Mouse (Mus musculus): ENCODE measurements around the gene B430306N03Rik. TPM values are rescaled to one million over a fixed set of nuclear protein-coding genes. Genes with fewer than 3 reads are reported as not detected.
"Not testable (repeated sequence)": the region's sequence is repeated elsewhere in the genome, so short reads cannot be mapped to it uniquely, and the experiment has no call there.

B430306N03Rik gene
- polyA plus RNA-seq (2014; fragmentation: Nextera tagmentation; extraction: Ambion mirVana): 0.26 and 0.33 TPM in 2 replicates

DNA sequence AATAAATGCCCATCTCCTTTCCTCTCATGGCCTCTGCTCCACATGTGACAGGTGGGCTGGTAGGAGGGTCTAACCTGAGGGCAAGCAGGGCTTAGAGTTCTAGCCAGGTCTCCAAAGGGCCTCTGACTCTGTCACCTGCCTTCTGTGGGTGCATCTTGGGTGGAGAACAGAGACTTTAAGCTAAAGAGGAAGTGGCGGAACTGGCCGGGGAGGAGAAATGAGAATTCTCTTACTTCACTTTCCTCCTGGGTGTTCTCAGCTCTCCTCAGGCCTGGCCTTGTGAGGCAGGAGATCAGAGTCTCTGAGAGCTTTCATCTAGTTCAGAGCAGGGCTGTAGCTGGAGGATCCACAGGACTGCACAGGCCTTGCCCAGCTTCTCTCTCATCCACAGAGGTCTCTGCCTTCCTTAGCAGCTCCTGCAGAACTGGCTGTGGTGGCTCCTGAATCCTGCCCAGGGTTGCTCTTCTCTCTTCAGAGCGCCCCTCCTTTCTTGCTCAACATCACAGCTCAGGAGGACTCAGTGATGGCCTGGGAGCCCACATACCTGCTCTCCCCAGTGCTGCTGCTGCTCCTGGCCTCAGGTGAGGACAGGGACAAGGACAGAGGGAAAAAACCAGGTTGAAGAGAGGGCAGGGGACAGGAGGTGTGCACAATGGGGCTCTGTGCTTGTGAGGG, at the start of gene B430306N03Rik:
B430306N03Rik (plus strand) TSS at position 237 of the 675 bp plus-strand sequence.
- not testable (repeated sequence) for H3K27me3 ChIP-seq (ENCODE audit: insufficient read depth, low read length); H3K4me1 ChIP-seq (ENCODE audit: insufficient read depth); H3K36me3 ChIP-seq (ENCODE audit: insufficient read depth); H3K27ac ChIP-seq (ENCODE audit: low read depth); H3K4me3 ChIP-seq (ENCODE audit: low read depth, low read length); H3K9ac ChIP-seq; H3K9me3 ChIP-seq (ENCODE audit: low read depth, low read length); H3K4me2 ChIP-seq; ATAC-seq (ENCODE audit: insufficient read depth); DNase-seq
- WGBS: 82% methylated on average over 3 of the region's 3 CpGs

DNA sequence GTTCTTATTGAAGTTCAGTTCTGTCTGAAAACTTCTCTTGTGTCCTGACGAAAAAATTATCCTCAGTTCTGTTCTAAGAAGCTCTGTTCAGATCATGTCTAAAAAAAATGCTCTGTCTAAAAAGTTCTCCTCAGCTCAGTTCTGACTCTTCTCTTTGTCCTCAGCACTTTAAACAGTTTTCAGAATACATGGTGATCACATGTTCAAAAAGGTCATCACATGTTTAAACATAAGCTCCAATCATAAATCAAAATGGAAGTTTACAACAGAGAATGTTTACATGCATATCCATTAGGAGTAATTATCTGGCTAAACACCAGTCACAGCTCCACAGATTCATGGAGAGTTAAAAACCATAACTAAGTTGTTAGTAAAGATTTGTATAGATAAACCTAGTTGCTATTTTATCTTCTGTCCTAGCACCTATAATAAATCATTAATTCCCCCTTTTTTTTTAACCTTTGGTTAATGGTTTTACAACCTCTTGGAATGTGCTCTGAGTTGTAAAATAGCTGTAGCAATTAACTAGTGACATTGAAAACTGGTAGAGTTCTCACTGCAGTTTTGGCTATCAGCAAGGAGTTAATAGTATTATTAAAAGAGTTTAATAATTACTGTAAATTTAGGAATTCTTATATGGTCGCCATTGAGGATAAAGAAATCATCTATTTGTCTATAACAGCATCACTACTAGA, 49.2 kb upstream of the B430306N03Rik start:
- no peak overlapping the region for H3K4me2 ChIP-seq
- 29% methylated on average over 2 of the region's 2 CpGs for WGBS
- H3K36me3 ChIP-seq (ENCODE audit: insufficient read depth): no peaks in the 10 kb centered on the region
- no peaks in the 10 kb centered on the region for H3K27me3 ChIP-seq (ENCODE audit: insufficient read depth, low read length)
- no peak overlapping the region for H3K9ac ChIP-seq
- H3K27ac ChIP-seq (ENCODE audit: low read depth): no peak overlapping the region
- no peak overlapping the region for H3K4me3 ChIP-seq (ENCODE audit: low read depth, low read length)
- no peak for TF ChIP-seq CTCF (IDR thresholded peaks at IDR 0.05; ENCODE audit: low read depth)
- no peaks in the 10 kb centered on the region for H3K9me3 ChIP-seq (ENCODE audit: low read depth, low read length)
- H3K4me1 ChIP-seq (ENCODE audit: insufficient read depth): no peaks in the 10 kb centered on the region
- no peak for ATAC-seq (ENCODE audit: insufficient read depth)
- no peak for DNase-seq

DNA sequence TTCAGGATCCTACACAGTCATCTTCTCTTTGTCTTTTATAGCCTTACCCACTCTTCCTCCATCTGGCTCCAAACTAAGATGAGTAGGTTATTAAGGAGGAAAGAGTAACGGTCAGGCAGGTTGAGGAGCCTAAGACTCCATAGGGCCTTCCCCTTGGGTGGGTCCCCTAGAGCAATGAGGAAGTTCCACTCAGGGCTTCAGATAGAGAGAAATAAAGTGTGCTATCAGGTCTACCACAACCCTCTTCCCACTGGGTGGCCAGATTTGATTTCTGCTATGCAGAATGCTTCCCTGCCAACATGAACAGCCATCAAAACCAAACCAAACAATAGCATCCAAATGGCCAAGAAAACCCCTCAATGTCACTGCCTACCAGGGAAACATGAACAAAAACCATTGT, 48.4 kb upstream of the B430306N03Rik start:
- H3K9ac ChIP-seq: no peak overlapping the region
- no peak for ATAC-seq (ENCODE audit: insufficient read depth)
- DNase-seq: no peak
- TF ChIP-seq CTCF (IDR thresholded peaks at IDR 0.05; ENCODE audit: low read depth): no peak
- WGBS: 96% methylated on average over 1 of the region's 1 CpGs
- no peaks in the 10 kb centered on the region for H3K27me3 ChIP-seq (ENCODE audit: insufficient read depth, low read length)
- H3K9me3 ChIP-seq (ENCODE audit: low read depth, low read length): no peaks in the 10 kb centered on the region
- H3K4me2 ChIP-seq: no peak overlapping the region
- no peaks in the 10 kb centered on the region for H3K36me3 ChIP-seq (ENCODE audit: insufficient read depth)
- H3K27ac ChIP-seq (ENCODE audit: low read depth): no peak overlapping the region
- H3K4me1 ChIP-seq (ENCODE audit: insufficient read depth): no peaks in the 10 kb centered on the region
- no peak overlapping the region for H3K4me3 ChIP-seq (ENCODE audit: low read depth, low read length)

DNA sequence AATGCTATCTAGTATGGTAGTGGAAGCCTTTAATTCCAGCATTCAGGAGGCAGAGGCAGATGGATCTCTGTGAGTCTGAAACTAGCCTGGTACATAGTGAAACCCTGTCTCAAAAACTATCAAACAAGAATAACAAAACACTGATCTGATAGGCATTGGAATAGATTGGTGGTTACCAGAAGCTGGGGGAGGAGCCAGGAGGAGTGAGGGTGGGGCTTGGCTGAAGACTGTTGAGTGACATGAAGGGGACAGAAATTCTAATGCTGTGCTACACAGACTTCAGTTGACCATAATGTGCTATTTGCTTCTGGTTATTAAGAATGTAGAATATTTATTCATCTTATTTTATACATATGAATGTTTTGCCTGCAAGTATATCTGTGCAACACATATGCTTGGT, 47.7 kb upstream of the B430306N03Rik start:
- no peak for TF ChIP-seq CTCF (IDR thresholded peaks at IDR 0.05; ENCODE audit: low read depth)
- H3K9ac ChIP-seq: no peak overlapping the region
- no peak for DNase-seq
- no peaks in the 10 kb centered on the region for H3K9me3 ChIP-seq (ENCODE audit: low read depth, low read length)
- no peak overlapping the region for H3K4me3 ChIP-seq (ENCODE audit: low read depth, low read length)
- H3K4me1 ChIP-seq (ENCODE audit: insufficient read depth): no peaks in the 10 kb centered on the region
- no peak overlapping the region for H3K27ac ChIP-seq (ENCODE audit: low read depth)
- ATAC-seq (ENCODE audit: insufficient read depth): no peak
- no peaks in the 10 kb centered on the region for H3K27me3 ChIP-seq (ENCODE audit: insufficient read depth, low read length)
- no peaks in the 10 kb centered on the region for H3K36me3 ChIP-seq (ENCODE audit: insufficient read depth)
- no peak overlapping the region for H3K4me2 ChIP-seq

DNA sequence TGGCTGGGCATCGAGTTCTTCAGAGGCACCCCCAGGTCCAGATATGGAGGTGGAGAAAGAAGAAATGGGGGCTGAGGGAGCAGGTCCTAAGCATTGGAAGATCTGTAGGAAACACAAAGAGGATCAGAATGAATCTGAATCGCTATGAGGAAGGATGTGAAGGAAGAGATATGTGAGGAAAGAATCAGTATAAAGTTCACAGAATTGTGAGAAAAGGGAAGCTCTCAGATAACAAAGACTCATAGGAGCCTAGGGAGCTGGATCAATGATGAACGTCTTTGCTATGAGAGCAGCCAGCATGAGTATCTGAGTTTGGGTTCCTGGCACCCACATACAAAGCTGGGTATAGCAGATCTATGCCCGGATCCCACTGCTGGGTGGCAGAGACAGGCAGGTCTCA, 46.1 kb upstream of the B430306N03Rik start:
- Histone ChIP-seq H3K9me3 (ENCODE audit: low read depth, low read length) (no peaks in the 10 kb centered on the region), H3K4me3 (ENCODE audit: low read depth, low read length) (no peak overlapping the region), H3K27ac (ENCODE audit: low read depth) (no peak overlapping the region), H3K36me3 (ENCODE audit: insufficient read depth) (no peaks in the 10 kb centered on the region), H3K4me2 (no peak overlapping the region), H3K9ac (no peak overlapping the region), H3K27me3 (ENCODE audit: insufficient read depth, low read length) (no peaks in the 10 kb centered on the region), H3K4me1 (ENCODE audit: insufficient read depth) (no peaks in the 10 kb centered on the region)
- 71% methylated on average over 4 of the region's 4 CpGs for WGBS
- TF ChIP-seq CTCF (IDR thresholded peaks at IDR 0.05; ENCODE audit: low read depth): no peak
- DNase-seq (no peak), ATAC-seq (ENCODE audit: insufficient read depth) (no peak)

DNA sequence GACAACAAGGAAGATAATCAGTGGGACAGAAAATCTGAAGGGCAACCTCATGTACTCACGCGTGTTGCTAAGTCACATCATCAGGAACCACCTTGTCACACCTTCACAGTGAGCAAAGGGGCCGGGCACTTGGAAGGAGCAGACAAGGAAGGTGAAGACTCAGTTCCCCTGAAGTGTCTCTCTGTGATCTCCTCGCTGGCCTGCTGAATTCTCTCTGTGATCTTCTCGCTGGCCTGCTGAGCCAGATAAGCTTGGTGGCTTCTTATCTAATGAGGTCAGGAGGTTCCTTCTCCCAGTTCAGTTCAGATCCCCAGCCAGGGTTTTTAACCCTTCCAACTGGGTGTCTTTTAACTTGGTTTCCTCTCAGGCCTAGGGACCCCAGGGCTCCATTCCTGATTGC, 43.8 kb upstream of the B430306N03Rik start:
- no peak for TF ChIP-seq CTCF (IDR thresholded peaks at IDR 0.05; ENCODE audit: low read depth)
- H3K9me3 ChIP-seq (ENCODE audit: low read depth, low read length): no peaks in the 10 kb centered on the region
- H3K27me3 ChIP-seq (ENCODE audit: insufficient read depth, low read length): no peaks in the 10 kb centered on the region
- no peak overlapping the region for H3K4me2 ChIP-seq
- no peaks in the 10 kb centered on the region for H3K36me3 ChIP-seq (ENCODE audit: insufficient read depth)
- WGBS: 45% methylated on average over 5 of the region's 5 CpGs
- no peak overlapping the region for H3K27ac ChIP-seq (ENCODE audit: low read depth)
- no peaks in the 10 kb centered on the region for H3K4me1 ChIP-seq (ENCODE audit: insufficient read depth)
- ATAC-seq (ENCODE audit: insufficient read depth) (no peak), DNase-seq (no peak)
- H3K9ac ChIP-seq: no peak overlapping the region
- H3K4me3 ChIP-seq (ENCODE audit: low read depth, low read length): no peak overlapping the region

DNA sequence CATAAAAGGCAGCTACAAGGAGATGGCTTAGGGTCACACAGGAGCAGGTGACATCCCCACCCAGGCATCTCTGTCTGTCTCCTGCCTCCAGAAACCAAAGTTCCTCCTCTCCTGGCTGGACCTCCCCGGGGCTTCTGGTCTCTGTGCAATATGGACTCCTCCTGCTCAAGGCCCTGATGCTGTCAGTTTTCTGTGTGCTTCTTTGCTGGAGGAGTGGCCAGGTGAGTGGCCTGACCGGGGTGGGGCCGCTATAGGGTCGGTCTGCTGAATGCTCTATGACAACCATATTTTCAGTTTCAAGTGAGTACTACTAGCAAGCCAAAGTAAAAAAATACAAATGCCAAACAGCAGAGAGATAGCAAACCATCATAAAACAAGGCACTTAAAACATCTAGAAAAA, 43.3 kb upstream of the B430306N03Rik start:
- Histone ChIP-seq H3K4me2 (no peak overlapping the region), H3K27me3 (ENCODE audit: insufficient read depth, low read length) (no peaks in the 10 kb centered on the region), H3K36me3 (ENCODE audit: insufficient read depth) (no peaks in the 10 kb centered on the region), H3K9me3 (ENCODE audit: low read depth, low read length) (no peaks in the 10 kb centered on the region), H3K4me3 (ENCODE audit: low read depth, low read length) (no peak overlapping the region), H3K4me1 (ENCODE audit: insufficient read depth) (no peaks in the 10 kb centered on the region), H3K27ac (ENCODE audit: low read depth) (no peak overlapping the region), H3K9ac (no peak overlapping the region)
- 80% methylated on average over 4 of the region's 4 CpGs for WGBS
- DNase-seq: no peak
- no peak for TF ChIP-seq CTCF (IDR thresholded peaks at IDR 0.05; ENCODE audit: low read depth)
- no peak for ATAC-seq (ENCODE audit: insufficient read depth)
